Mouse (Mus musculus) neural tube, embryonic 11.5 days (tissue): ENCODE results near the gene Uvrag. TPM values are rescaled to one million over a fixed set of nuclear protein-coding genes. Genes with fewer than 3 reads are reported as not detected.

Source experiments
- ATAC-seq: fragments of 200-750 bp; cut with Nextera tagmentation; 2 replicates; pipeline ENCODE4 v1.8.0; 2017; ENCODE audit warnings: moderate number of reproducible peaks, mild to moderate bottlenecking, moderate TSS enrichment, moderate library complexity; ENCODE audit not compliant: insufficient read depth, low FRiP score, low TSS enrichment
- DNase-seq: peaks from one replicate; pipeline ENCODE4 v3.0.0-alpha.2; 2015; ENCODE audit warnings: low spot score
- H3K27ac ChIP-seq: fragments of 300-500 bp; sonication (generic); 2 replicates; pipeline ENCODE4 v1.5.1; 2014; ENCODE audit warnings: low read depth, mild to moderate bottlenecking, low read length
- H3K27me3 ChIP-seq: fragments of 300-500 bp; sonication (generic); 2 replicates; pipeline ENCODE4 v1.6.1; 2014; ENCODE audit warnings: mild to moderate bottlenecking, low read length, mixed read lengths; ENCODE audit not compliant: control insufficient read depth, insufficient read depth
- H3K36me3 ChIP-seq: fragments of 300-500 bp; sonication (generic); 2 replicates; pipeline ENCODE4 v1.6.1; 2014; ENCODE audit warnings: mild to moderate bottlenecking, low read length, moderate library complexity, mixed read lengths; ENCODE audit not compliant: control insufficient read depth, insufficient read depth
- H3K4me1 ChIP-seq: fragments of 300-500 bp; sonication (generic); 2 replicates; pipeline ENCODE4 v1.6.1; 2014; ENCODE audit warnings: low read length, mixed read lengths; ENCODE audit not compliant: control insufficient read depth, insufficient read depth
- H3K4me2 ChIP-seq: fragments of 300-500 bp; sonication (generic); 2 replicates; pipeline ENCODE4 v1.6.1; 2014; ENCODE audit warnings: low read depth, mild to moderate bottlenecking, moderate library complexity
- H3K4me3 ChIP-seq: fragments of 300-500 bp; sonication (generic); 2 replicates; pipeline ENCODE4 v1.5.1; 2014; ENCODE audit warnings: low read depth, low read length
- H3K9ac ChIP-seq: fragments of 300-500 bp; sonication (generic); 2 replicates; pipeline ENCODE4 v1.6.1; 2014; ENCODE audit warnings: mild to moderate bottlenecking, low read length
- H3K9me3 ChIP-seq: fragments of 300-500 bp; sonication (generic); 2 replicates; pipeline ENCODE4 v1.6.1; 2016; ENCODE audit warnings: low read length; ENCODE audit not compliant: control insufficient read depth
- WGBS: fragments of 180-500 bp; shearing (Covaris S2); extraction: QIAGEN DNeasy Blood & Tissue Kit; methylation state at CpG from one replicate; pipeline ENCODE4 v1.1.7; 2014; 5-methylcytosine and 5-hydroxymethylcytosine counted together
- polyA plus RNA-seq: library from polyadenylated mRNA; unstranded; fragments of >200 nt; fragmentation: Nextera tagmentation; extraction: Ambion mirVana; gene quantifications from 2 replicates; pipeline ENCODE4 v1.2.1, GENCODE M21; 2014

The Uvrag gene
- polyA plus RNA-seq, 1 experiment from 2014 or later, result 12.0 TPM

- ATAC-seq (no peak), DNase-seq (no peak)
- H3K4me1 ChIP-seq, result peaks cover 12% of the 10 kb centered on the region
- WGBS, result 87% methylated on average over 5 of the region's 5 CpGs
- no peaks in the 10 kb centered on the region for H3K36me3 ChIP-seq
- H3K4me3 ChIP-seq, result no peak overlapping the region
- no peaks in the 10 kb centered on the region for H3K27me3 ChIP-seq
- no peak overlapping the region for H3K9ac ChIP-seq
- H3K27ac ChIP-seq, result no peak overlapping the region
- no peak overlapping the region for H3K4me2 ChIP-seq
- no peaks in the 10 kb centered on the region for H3K9me3 ChIP-seq
Observed at GRCm38 (mm10) chr7:98922984-98923383, 218.0 kb downstream of the Uvrag start.

- Histone ChIP-seq H3K36me3 (no peaks in the 10 kb centered on the region), H3K9me3 (no peaks in the 10 kb centered on the region), H3K9ac (no peak overlapping the region), H3K27me3 (no peaks in the 10 kb centered on the region), H3K27ac (no peak overlapping the region), H3K4me3 (no peak overlapping the region), H3K4me1 (no peaks in the 10 kb centered on the region), H3K4me2 (no peak overlapping the region)
- 93% methylated on average over 5 of the region's 5 CpGs for WGBS
- ATAC-seq, result no peak
- DNase-seq, result no peak
Observed at GRCm38 (mm10) chr7:98917407-98917806, 223.5 kb downstream of the Uvrag start.

DNA sequence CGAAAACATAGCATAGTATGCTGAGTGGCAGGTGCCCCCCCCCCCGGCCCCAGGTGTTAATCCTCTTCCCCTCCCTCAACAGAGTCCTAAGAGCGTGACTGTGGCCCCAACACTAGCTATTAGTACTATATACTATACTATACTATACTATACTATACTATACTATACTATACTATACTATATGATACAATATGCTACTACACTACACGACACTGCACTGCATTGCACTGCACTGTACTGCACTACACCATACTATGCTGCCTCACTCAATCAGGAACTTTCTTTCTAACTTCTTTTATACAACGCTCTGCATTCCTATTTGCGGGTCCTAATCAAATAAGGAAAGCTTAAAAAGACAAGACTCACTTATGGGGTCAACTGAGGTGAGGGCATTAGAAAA is 224.4 kb downstream of the Uvrag start:
- no peak overlapping the region for H3K9ac ChIP-seq
- DNase-seq (no peak), ATAC-seq (no peak)
- no peaks in the 10 kb centered on the region for H3K9me3 ChIP-seq
- no peak overlapping the region for H3K4me2 ChIP-seq
- H3K4me3 ChIP-seq, result no peak overlapping the region
- no peaks in the 10 kb centered on the region for H3K4me1 ChIP-seq
- no peaks in the 10 kb centered on the region for H3K36me3 ChIP-seq
- WGBS, result 89% methylated on average over 6 of the region's 6 CpGs
- H3K27ac ChIP-seq, result no peak overlapping the region
- no peaks in the 10 kb centered on the region for H3K27me3 ChIP-seq

DNA sequence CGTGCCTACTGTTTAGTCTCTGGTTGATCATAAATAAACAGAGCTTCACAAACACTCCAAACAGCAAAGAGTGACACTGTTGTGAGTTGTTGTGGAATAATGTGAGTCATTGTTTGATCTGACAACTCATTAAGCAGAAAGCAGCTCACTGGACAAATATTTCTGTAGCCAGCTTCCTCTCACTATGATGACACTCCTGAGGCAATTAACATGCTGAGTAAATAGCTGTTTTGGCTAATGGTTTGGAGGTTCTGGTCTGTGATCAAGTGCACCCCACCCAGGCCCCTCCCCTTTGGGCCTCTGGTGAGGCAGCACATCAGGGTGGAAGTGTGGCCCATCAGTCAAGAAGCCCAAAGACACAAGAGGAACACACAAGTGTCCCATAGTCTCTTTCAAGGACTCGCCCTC is 228.0 kb downstream of the Uvrag start:
- no peaks in the 10 kb centered on the region for H3K27me3 ChIP-seq
- H3K4me1 ChIP-seq, result no peaks in the 10 kb centered on the region
- H3K9me3 ChIP-seq, result no peaks in the 10 kb centered on the region
- no peaks in the 10 kb centered on the region for H3K36me3 ChIP-seq
- H3K27ac ChIP-seq, result no peak overlapping the region
- H3K4me2 ChIP-seq, result no peak overlapping the region
- ATAC-seq (no peak), DNase-seq (no peak)
- H3K4me3 ChIP-seq, result no peak overlapping the region
- 76% methylated on average over 2 of the region's 2 CpGs for WGBS
- no peak overlapping the region for H3K9ac ChIP-seq

- ATAC-seq, result no peak
Observed at GRCm38 (mm10) chr7:98911276-98911675, 229.7 kb downstream of the Uvrag start.

DNA sequence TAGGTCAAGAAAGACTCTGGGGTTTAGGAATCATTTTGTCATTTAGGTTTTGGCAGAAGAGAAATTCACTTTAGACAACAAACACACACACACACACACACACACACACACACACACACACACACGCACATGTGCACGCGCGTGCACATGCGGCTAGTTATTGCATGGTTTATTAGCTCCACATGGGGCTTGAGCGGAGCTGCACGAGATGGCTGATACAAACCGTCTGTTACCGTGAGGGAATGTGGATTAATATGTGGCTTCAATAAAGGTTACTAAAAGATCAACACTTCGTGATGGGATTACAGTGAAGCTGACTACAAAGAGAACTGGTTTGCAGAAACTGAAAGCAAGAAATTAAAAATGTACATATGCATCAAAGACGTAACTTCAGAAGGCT is 230.2 kb downstream of the Uvrag start:
- no peaks in the 10 kb centered on the region for H3K36me3 ChIP-seq
- no peak overlapping the region for H3K4me3 ChIP-seq
- H3K27me3 ChIP-seq, result no peaks in the 10 kb centered on the region
- H3K4me1 ChIP-seq, result no peaks in the 10 kb centered on the region
- H3K4me2 ChIP-seq, result no peak overlapping the region
- WGBS, result 82% methylated on average over 11 of the region's 11 CpGs
- H3K9ac ChIP-seq, result no peak overlapping the region
- DNase-seq, result no peak
- ATAC-seq, result no peak
- H3K27ac ChIP-seq, result no peak overlapping the region
- H3K9me3 ChIP-seq, result no peaks in the 10 kb centered on the region

More at GRCm38 (mm10) chr7:98911276-98911675, 229.7 kb downstream of the Uvrag start:
- no peak overlapping the region for H3K4me3 ChIP-seq
- no peaks in the 10 kb centered on the region for H3K9me3 ChIP-seq
- no peak overlapping the region for H3K27ac ChIP-seq
- 76% methylated on average over 8 of the region's 8 CpGs for WGBS
- no peaks in the 10 kb centered on the region for H3K36me3 ChIP-seq
- H3K4me2 ChIP-seq, result no peak overlapping the region
- DNase-seq, result no peak
- no peaks in the 10 kb centered on the region for H3K4me1 ChIP-seq
- no peaks in the 10 kb centered on the region for H3K27me3 ChIP-seq
- no peak overlapping the region for H3K9ac ChIP-seq

GRCm38 (mm10) chr7:98910164-98910563 is 230.8 kb downstream of the Uvrag start:
- no peaks in the 10 kb centered on the region for H3K27me3 ChIP-seq
- no peak overlapping the region for H3K4me3 ChIP-seq
- 78% methylated on average over 11 of the region's 11 CpGs for WGBS
- no peak for DNase-seq
- no peaks in the 10 kb centered on the region for H3K36me3 ChIP-seq
- H3K9ac ChIP-seq, result no peak overlapping the region
- no peak for ATAC-seq
- H3K4me2 ChIP-seq, result no peak overlapping the region
- H3K4me1 ChIP-seq, result no peaks in the 10 kb centered on the region
- no peaks in the 10 kb centered on the region for H3K9me3 ChIP-seq
- no peak overlapping the region for H3K27ac ChIP-seq

DNA sequence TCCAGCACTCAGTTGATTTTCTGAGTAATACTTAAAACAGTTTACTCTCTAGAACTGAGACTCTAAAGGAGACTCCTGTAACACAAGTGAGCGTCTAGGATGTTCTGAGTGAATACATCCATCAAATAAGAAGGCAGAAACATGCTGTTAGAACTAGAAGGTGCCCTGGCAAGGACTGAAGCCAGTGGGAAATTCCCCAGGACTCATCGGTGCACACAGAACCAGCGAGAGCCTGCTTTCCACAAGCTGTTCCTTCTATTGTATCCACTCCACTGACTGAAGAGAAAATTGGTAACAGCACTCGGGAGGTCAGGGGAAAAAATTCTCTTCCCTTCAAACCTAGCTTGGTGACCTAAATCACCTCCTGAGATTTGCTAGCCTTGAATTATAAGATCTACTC is 233.5 kb downstream of the Uvrag start:
- Histone ChIP-seq H3K36me3 (no peaks in the 10 kb centered on the region), H3K4me3 (no peak overlapping the region), H3K4me1 (peaks cover 2% of the 10 kb centered on the region; the same call in 1 of the 2 replicates), H3K9ac (no peak overlapping the region), H3K27ac (no peak overlapping the region), H3K4me2 (no peak overlapping the region), H3K9me3 (no peaks in the 10 kb centered on the region), H3K27me3 (no peaks in the 10 kb centered on the region)
- DNase-seq (no peak), ATAC-seq (no peak)
- WGBS, result 59% methylated on average over 4 of the region's 4 CpGs

GRCm38 (mm10) chr7:98904659-98905362 is 236.1 kb downstream of the Uvrag start:
- H3K36me3 ChIP-seq, result no peaks in the 10 kb centered on the region
- H3K9me3 ChIP-seq, result no peaks in the 10 kb centered on the region
- peaks cover 2% of the 10 kb centered on the region; the same call in 1 of the 2 replicates for H3K4me1 ChIP-seq
- WGBS, result 69% methylated on average over 21 of the region's 21 CpGs
- H3K9ac ChIP-seq, result no peak overlapping the region
- DNase-seq (no peak), ATAC-seq (no peak)
- no peak overlapping the region for H3K4me2 ChIP-seq
- no peak overlapping the region for H3K27ac ChIP-seq
- no peak overlapping the region for H3K4me3 ChIP-seq
- H3K27me3 ChIP-seq, result no peaks in the 10 kb centered on the region
